Mouse (Mus musculus): Measurements from ENCODE around the gene B4galnt3.
"Not testable (repeated sequence)": the region's sequence is repeated elsewhere in the genome, so short reads cannot be mapped to it uniquely, and the experiment has no call there.

B4galnt3 gene

GRCm38 (mm10) chr6:120294056-120294784 lies at the start of gene B4galnt3, which contains the start of gene D330020A13Rik:
Gene B4galnt3, minus strand, starts transcription at chr6:120294559.
Gene D330020A13Rik, plus strand, starts transcription at chr6:120294364.
- in situ Hi-C loops (cut with MboI, MseI): no loop called here

GRCm38 (mm10) chr6:120343992-120344391 lies 49.6 kb upstream of the B4galnt3 start:
- in situ Hi-C loops (cut with MboI, MseI): no loop called here

- in situ Hi-C loops (cut with MboI, MseI): no loop called here
Observed at GRCm38 (mm10) chr6:120332351-120332750, 38.0 kb upstream of the B4galnt3 start.

GRCm38 (mm10) chr6:120324295-120324927 lies 30.1 kb upstream of the B4galnt3 start:
- in situ Hi-C loops (cut with MboI, MseI): no loop called here

- in situ Hi-C loops (cut with MboI, MseI): no loop called here
Observed at GRCm38 (mm10) chr6:120320369-120320768, 26.0 kb upstream of the B4galnt3 start.

GRCm38 (mm10) chr6:120319129-120319528 lies 24.8 kb upstream of the B4galnt3 start:
- in situ Hi-C loops (cut with MboI, MseI): no loop called here

- in situ Hi-C loops (cut with MboI, MseI): no loop called here
Observed at GRCm38 (mm10) chr6:120318303-120318940, 24.1 kb upstream of the B4galnt3 start.

- in situ Hi-C loops (cut with MboI, MseI): no loop called here
Observed at GRCm38 (mm10) chr6:120312443-120312842, 18.1 kb upstream of the B4galnt3 start.

GRCm38 (mm10) chr6:120309787-120310186 lies 15.4 kb upstream of the B4galnt3 start:
- in situ Hi-C loops (cut with MboI, MseI): loop anchor here in 1 of 2 experiments (5.0 kb wide), 1 partner anchor 87 kb away; no protein-coding TSS in a partner anchor

GRCm38 (mm10) chr6:120309338-120309737 lies 15.0 kb upstream of the B4galnt3 start:
- in situ Hi-C loops (cut with MboI, MseI): loop anchor here in 1 of 2 experiments (5.0 kb wide), 1 partner anchor 87 kb away; no protein-coding TSS in a partner anchor

- in situ Hi-C loops (cut with MboI, MseI): loop anchor here in 1 of 2 experiments (5.0 kb wide), 1 partner anchor 85 kb away; no protein-coding TSS in a partner anchor
Observed at GRCm38 (mm10) chr6:120306859-120307594, 12.7 kb upstream of the B4galnt3 start.

- in situ Hi-C loops (cut with MboI, MseI): loop anchor here in 1 of 2 experiments (5.0 kb wide), 1 partner anchor 81 kb away; no protein-coding TSS in a partner anchor
Observed at GRCm38 (mm10) chr6:120302755-120303316, 8.5 kb upstream of the B4galnt3 start.

- in situ Hi-C loops (cut with MboI, MseI): loop anchor here in 1 of 2 experiments (5.0 kb wide), 1 partner anchor 79 kb away; no protein-coding TSS in a partner anchor
Observed at GRCm38 (mm10) chr6:120301137-120301536, 6.8 kb upstream of the B4galnt3 start.

- in situ Hi-C loops (cut with MboI, MseI): not testable (repeated sequence)
Observed at GRCm38 (mm10) chr6:120296589-120296988, 2.2 kb upstream of the B4galnt3 start.

GRCm38 (mm10) chr6:120294785-120295133 lies 400 bp upstream of the B4galnt3 start:
- in situ Hi-C loops (cut with MboI, MseI): no loop called here

GRCm38 (mm10) chr6:120291396-120292009 lies 2.9 kb downstream of the B4galnt3 start:
- in situ Hi-C loops (cut with MboI, MseI): no loop called here

GRCm38 (mm10) chr6:120289430-120289829 lies 4.9 kb downstream of the B4galnt3 start:
- in situ Hi-C loops (cut with MboI, MseI): no loop called here

- in situ Hi-C loops (cut with MboI, MseI): no loop called here
Observed at GRCm38 (mm10) chr6:120288541-120288940, 5.8 kb downstream of the B4galnt3 start.

- in situ Hi-C loops (cut with MboI, MseI): no loop called here
Observed at GRCm38 (mm10) chr6:120287279-120287678, 7.1 kb downstream of the B4galnt3 start.

- in situ Hi-C loops (cut with MboI, MseI): no loop called here
Observed at GRCm38 (mm10) chr6:120276874-120277449, 17.4 kb downstream of the B4galnt3 start.

Data from T-helper 17 cell (primary cell).